Mouse (Mus musculus) forebrain, embryonic 12.5 days (tissue): ENCODE results near the gene M6pr. TPM values are rescaled to one million over a fixed set of nuclear protein-coding genes. Genes with fewer than 3 reads are reported as not detected.

Source experiments
- ATAC-seq: fragments of 200-750 bp; cut with Nextera tagmentation; 2 replicates; pipeline ENCODE4 v1.8.0; 2017; ENCODE audit warnings: moderate TSS enrichment; ENCODE audit not compliant: low FRiP score
- H3K27ac ChIP-seq: fragments of 300-500 bp; sonication (generic); 2 replicates; pipeline ENCODE4 v1.5.1; 2016; ENCODE audit warnings: mild to moderate bottlenecking
- H3K27me3 ChIP-seq: fragments of 300-500 bp; sonication (generic); 2 replicates; pipeline ENCODE4 v1.6.1; 2016; ENCODE audit warnings: mild to moderate bottlenecking
- H3K36me3 ChIP-seq: fragments of 300-500 bp; sonication (generic); replicated peaks from 2 replicates; pipeline ENCODE4 v1.6.1; 2016; ENCODE audit warnings: mild to moderate bottlenecking
- H3K4me1 ChIP-seq: fragments of 300-500 bp; sonication (generic); 2 replicates; pipeline ENCODE4 v1.6.1; 2016
- H3K4me2 ChIP-seq: fragments of 300-500 bp; sonication (generic); 2 replicates; pipeline ENCODE4 v1.6.1; 2016; ENCODE audit warnings: mild to moderate bottlenecking, moderate library complexity
- H3K4me3 ChIP-seq: fragments of 300-500 bp; sonication (generic); replicated peaks from 2 replicates; pipeline ENCODE4 v1.5.1; 2016; ENCODE audit warnings: mild to moderate bottlenecking
- H3K9ac ChIP-seq: fragments of 300-500 bp; sonication (generic); 2 replicates; pipeline ENCODE4 v1.6.1; 2016; ENCODE audit warnings: mild to moderate bottlenecking
- H3K9me3 ChIP-seq: fragments of 300-500 bp; sonication (generic); 2 replicates; pipeline ENCODE4 v1.6.1; 2016
- whole genome bisulfite sequencing: fragments of 180-500 bp; shearing (Covaris S2); methylation state at CpG from one replicate; pipeline ENCODE4 v1.1.7; 2016; 5-methylcytosine and 5-hydroxymethylcytosine counted together
- polyA plus RNA-seq: library from polyadenylated mRNA; unstranded; fragments of >200 nt; fragmentation: Nextera tagmentation; extraction: Ambion mirVana; gene quantifications from 2 replicates; pipeline ENCODE4 v1.2.1, GENCODE M21; 2016

M6pr gene
- 68.7 and 70.6 TPM in 2 replicates for polyA plus RNA-seq

GRCm38 (mm10) chr6:122308505-122309393 is at the start of gene M6pr:
Gene M6pr (plus strand): TSS chr6:122308720.
- ATAC-seq = peak; percentile 98
- whole genome bisulfite sequencing = under 1% methylated on average over 49 of the region's 49 CpGs
- peaks cover 19% of the 10 kb centered on the region for H3K4me1 ChIP-seq
- no peaks in the 10 kb centered on the region for H3K27me3 ChIP-seq
- peak within 1 kb of the TSS; percentile 77 for H3K4me2 ChIP-seq
- H3K9me3 ChIP-seq = no peaks in the 10 kb centered on the region
- peaks cover 8% of the 10 kb centered on the region for H3K36me3 ChIP-seq
- H3K4me3 ChIP-seq = peak within 1 kb of the TSS; percentile 75
- peak within 1 kb of the TSS; percentile 72 for H3K27ac ChIP-seq
- H3K9ac ChIP-seq = peak within 1 kb of the TSS; percentile 80

- 91% methylated on average over 8 of the region's 8 CpGs for WGBS
- no peak for ATAC-seq
These were observed 46.0 kb upstream of the M6pr start for GRCm38 (mm10) chr6:122262543-122262942.

GRCm38 (mm10) chr6:122268561-122268960 is 40.0 kb upstream of the M6pr start:
- Histone ChIP-seq H3K27ac (no peak overlapping the region), H3K36me3 (no peaks in the 10 kb centered on the region), H3K4me2 (no peak overlapping the region), H3K9me3 (no peaks in the 10 kb centered on the region), H3K4me3 (no peak overlapping the region), H3K9ac (no peak overlapping the region), H3K4me1 (no peaks in the 10 kb centered on the region), H3K27me3 (no peaks in the 10 kb centered on the region)
- ATAC-seq = no peak
- 80% methylated on average over 3 of the region's 3 CpGs for WGBS

More at GRCm38 (mm10) chr6:122262543-122262942, 46.0 kb upstream of the M6pr start:
- H3K27ac ChIP-seq = no peak overlapping the region
- 0 out of 2 replicates have a peak, but pooled peaks cover 3% of the 10 kb centered on the region for H3K27me3 ChIP-seq
- no peaks in the 10 kb centered on the region for H3K36me3 ChIP-seq
- no peak overlapping the region for H3K4me2 ChIP-seq
- no peak overlapping the region for H3K9ac ChIP-seq
- no peaks in the 10 kb centered on the region for H3K9me3 ChIP-seq
- no peaks in the 10 kb centered on the region for H3K4me1 ChIP-seq
- H3K4me3 ChIP-seq = no peak overlapping the region

- H3K4me2 ChIP-seq = no peak overlapping the region
- no peaks in the 10 kb centered on the region for H3K27me3 ChIP-seq
- ATAC-seq = no peak
- no peak overlapping the region for H3K9ac ChIP-seq
- 87% methylated on average over 4 of the region's 4 CpGs for WGBS
- H3K4me1 ChIP-seq = no peaks in the 10 kb centered on the region
- no peak overlapping the region for H3K27ac ChIP-seq
- no peaks in the 10 kb centered on the region for H3K9me3 ChIP-seq
- no peak overlapping the region for H3K4me3 ChIP-seq
- no peaks in the 10 kb centered on the region for H3K36me3 ChIP-seq
These were observed 39.4 kb upstream of the M6pr start for GRCm38 (mm10) chr6:122269170-122269569.

GRCm38 (mm10) chr6:122270152-122270551 is 38.4 kb upstream of the M6pr start:
- Histone ChIP-seq H3K9me3 (no peaks in the 10 kb centered on the region), H3K4me1 (no peaks in the 10 kb centered on the region), H3K27ac (no peak overlapping the region), H3K27me3 (no peaks in the 10 kb centered on the region), H3K4me2 (no peak overlapping the region), H3K36me3 (no peaks in the 10 kb centered on the region), H3K4me3 (no peak overlapping the region), H3K9ac (no peak overlapping the region)
- WGBS = 85% methylated on average over 11 of the region's 11 CpGs
- no peak for ATAC-seq

- WGBS = 74% methylated on average over 5 of the region's 5 CpGs
- no peak overlapping the region for H3K4me2 ChIP-seq
- H3K27me3 ChIP-seq = no peaks in the 10 kb centered on the region
These were observed 34.0 kb upstream of the M6pr start for GRCm38 (mm10) chr6:122274546-122274945.

GRCm38 (mm10) chr6:122276565-122276964 is 32.0 kb upstream of the M6pr start:
- no peaks in the 10 kb centered on the region for H3K4me1 ChIP-seq
- H3K36me3 ChIP-seq = no peaks in the 10 kb centered on the region
- no peak overlapping the region for H3K4me3 ChIP-seq
- H3K9me3 ChIP-seq = no peaks in the 10 kb centered on the region
- H3K9ac ChIP-seq = no peak overlapping the region
- 90% methylated on average over 7 of the region's 7 CpGs for WGBS
- no peak for ATAC-seq
- no peaks in the 10 kb centered on the region for H3K27me3 ChIP-seq
- H3K27ac ChIP-seq = no peak overlapping the region
- no peak overlapping the region for H3K4me2 ChIP-seq

More at GRCm38 (mm10) chr6:122274546-122274945, 34.0 kb upstream of the M6pr start:
- H3K27ac ChIP-seq = no peak overlapping the region
- no peaks in the 10 kb centered on the region for H3K9me3 ChIP-seq
- no peaks in the 10 kb centered on the region for H3K36me3 ChIP-seq
- H3K4me1 ChIP-seq = no peaks in the 10 kb centered on the region
- H3K4me3 ChIP-seq = no peak overlapping the region
- no peak for ATAC-seq
- no peak overlapping the region for H3K9ac ChIP-seq

- H3K36me3 ChIP-seq = no peaks in the 10 kb centered on the region
- no peaks in the 10 kb centered on the region for H3K27me3 ChIP-seq
- no peaks in the 10 kb centered on the region for H3K4me1 ChIP-seq
- no peak within 1 kb of the TSS for H3K27ac ChIP-seq
- no peaks in the 10 kb centered on the region for H3K9me3 ChIP-seq
- H3K9ac ChIP-seq = no peak within 1 kb of the TSS
- H3K4me2 ChIP-seq = no peak within 1 kb of the TSS
- 88% methylated on average over 6 of the region's 6 CpGs for WGBS
- H3K4me3 ChIP-seq = no peak within 1 kb of the TSS
- no peak for ATAC-seq
These were observed 25.7 kb upstream of the M6pr start, which contains the start of gene Klrg1 for GRCm38 (mm10) chr6:122282782-122283181. Gene Klrg1 (minus strand): TSS chr6:122282882.

GRCm38 (mm10) chr6:122283429-122283828 is 25.1 kb upstream of the M6pr start:
- no peaks in the 10 kb centered on the region for H3K4me1 ChIP-seq
- WGBS = 91% methylated on average over 2 of the region's 2 CpGs
- no peaks in the 10 kb centered on the region for H3K36me3 ChIP-seq
- no peak overlapping the region for H3K27ac ChIP-seq
- no peaks in the 10 kb centered on the region for H3K9me3 ChIP-seq
- no peak for ATAC-seq
- H3K9ac ChIP-seq = no peak overlapping the region
- H3K4me2 ChIP-seq = no peak overlapping the region
- H3K4me3 ChIP-seq = no peak overlapping the region
- H3K27me3 ChIP-seq = no peaks in the 10 kb centered on the region

GRCm38 (mm10) chr6:122284304-122284703 is 24.2 kb upstream of the M6pr start:
- H3K4me3 ChIP-seq = no peak overlapping the region
- ATAC-seq = no peak
- no peaks in the 10 kb centered on the region for H3K9me3 ChIP-seq
- H3K4me2 ChIP-seq = no peak overlapping the region
- no peak overlapping the region for H3K9ac ChIP-seq
- no peaks in the 10 kb centered on the region for H3K27me3 ChIP-seq
- WGBS = 83% methylated on average over 4 of the region's 4 CpGs
- H3K27ac ChIP-seq = no peak overlapping the region
- H3K36me3 ChIP-seq = no peaks in the 10 kb centered on the region
- no peaks in the 10 kb centered on the region for H3K4me1 ChIP-seq

GRCm38 (mm10) chr6:122284823-122285222 is 23.7 kb upstream of the M6pr start:
- ATAC-seq = no peak
- H3K9ac ChIP-seq = no peak overlapping the region
- H3K27ac ChIP-seq = no peak overlapping the region
- no peaks in the 10 kb centered on the region for H3K27me3 ChIP-seq
- H3K4me3 ChIP-seq = no peak overlapping the region
- no peaks in the 10 kb centered on the region for H3K4me1 ChIP-seq
- no peak overlapping the region for H3K4me2 ChIP-seq
- H3K36me3 ChIP-seq = no peaks in the 10 kb centered on the region
- H3K9me3 ChIP-seq = no peaks in the 10 kb centered on the region
- 100% methylated on average over 1 of the region's 1 CpGs for WGBS

- no peak for ATAC-seq
- Histone ChIP-seq H3K9me3 (no peaks in the 10 kb centered on the region), H3K36me3 (no peaks in the 10 kb centered on the region), H3K4me2 (no peak overlapping the region), H3K27me3 (no peaks in the 10 kb centered on the region), H3K27ac (no peak overlapping the region), H3K9ac (no peak overlapping the region), H3K4me3 (no peak overlapping the region), H3K4me1 (no peaks in the 10 kb centered on the region)
- WGBS = 44% methylated on average over 1 of the region's 1 CpGs
These were observed 20.3 kb upstream of the M6pr start for GRCm38 (mm10) chr6:122288263-122288662.

- ATAC-seq = no peak
- no peak overlapping the region for H3K4me3 ChIP-seq
- H3K36me3 ChIP-seq = no peaks in the 10 kb centered on the region
- no peak overlapping the region for H3K9ac ChIP-seq
- no peak overlapping the region for H3K27ac ChIP-seq
- H3K4me2 ChIP-seq = no peak overlapping the region
- 67% methylated on average over 1 of the region's 1 CpGs for WGBS
- no peaks in the 10 kb centered on the region for H3K27me3 ChIP-seq
- H3K4me1 ChIP-seq = no peaks in the 10 kb centered on the region
- H3K9me3 ChIP-seq = no peaks in the 10 kb centered on the region
These were observed 19.2 kb upstream of the M6pr start for GRCm38 (mm10) chr6:122289313-122289712.
